Mouse (Mus musculus) cortical plate, adult 2 months (tissue): ENCODE measurements around the gene Plcb2. TPM values are rescaled to one million over a fixed set of nuclear protein-coding genes. Genes with fewer than 3 reads are reported as not detected.

Experiments
- H3K27ac ChIP-seq: fragments of 200-500 bp; 2 replicates; pipeline ENCODE4 v1.5.1; 2012; ENCODE audit warnings: low read length, control low read depth, inconsistent platforms; ENCODE audit not compliant: insufficient read depth
- H3K4me1 ChIP-seq: fragments of 200-500 bp; 2 replicates; pipeline ENCODE4 v1.6.1; 2011; ENCODE audit warnings: low read length; ENCODE audit not compliant: control insufficient read depth, insufficient read depth
- H3K4me3 ChIP-seq: fragments of 200-500 bp; 2 replicates; pipeline ENCODE4 v1.5.1; 2011; ENCODE audit warnings: mild to moderate bottlenecking, low read length, control low read depth; ENCODE audit not compliant: insufficient read depth
- CTCF ChIP-seq: fragments of 200-500 bp; IDR thresholded peaks from 2 replicates; pipeline ENCODE4 v1.5.1; 2011; ENCODE audit warnings: mild to moderate bottlenecking, control low read depth, low read length; ENCODE audit not compliant: insufficient read depth; ENCODE audit errors: extremely low read depth
- POLR2A ChIP-seq: fragments of 200-500 bp; IDR thresholded peaks from 2 replicates; pipeline ENCODE4 v1.6.1; 2011; ENCODE audit warnings: mild to moderate bottlenecking, low read length, control low read depth; ENCODE audit not compliant: insufficient read depth; ENCODE audit errors: extremely low read depth
- polyA plus RNA-seq: library from polyadenylated mRNA; depleted of rRNA; stranded (reverse); fragments of >200 nt; gene quantifications from 2 replicates; pipeline ENCODE4 v1.2.3, GENCODE M21; 2012

Plcb2 gene
- polyA plus RNA-seq, 1 experiment = 2.9 TPM

DNA sequence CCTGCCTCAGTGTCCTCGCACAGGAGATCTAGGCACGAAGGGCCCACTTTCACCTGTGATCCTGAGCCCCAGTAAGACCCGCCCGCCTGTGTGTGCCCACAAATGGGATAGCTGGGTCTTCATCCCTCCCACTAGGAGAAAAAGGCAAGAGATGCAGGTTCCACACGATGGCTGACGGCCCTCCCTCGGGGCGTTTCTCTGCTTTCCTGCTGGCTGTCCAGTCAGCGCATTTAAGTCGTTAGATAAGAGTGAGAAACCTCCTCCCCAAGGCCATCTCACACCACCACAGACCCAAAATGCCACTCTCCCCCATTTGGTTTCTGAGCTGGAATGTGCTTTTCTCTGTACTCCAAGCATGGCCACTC lies 34.5 kb upstream of the Plcb2 start:
- Histone ChIP-seq H3K4me3 (peak overlapping the region; percentile 26; the same call in 1 of the 2 replicates), H3K4me1 (peaks cover 8% of the 10 kb centered on the region), H3K27ac (peak overlapping the region; percentile 96)
- no peak for TF ChIP-seq POLR2A
- no peak for TF ChIP-seq CTCF

DNA sequence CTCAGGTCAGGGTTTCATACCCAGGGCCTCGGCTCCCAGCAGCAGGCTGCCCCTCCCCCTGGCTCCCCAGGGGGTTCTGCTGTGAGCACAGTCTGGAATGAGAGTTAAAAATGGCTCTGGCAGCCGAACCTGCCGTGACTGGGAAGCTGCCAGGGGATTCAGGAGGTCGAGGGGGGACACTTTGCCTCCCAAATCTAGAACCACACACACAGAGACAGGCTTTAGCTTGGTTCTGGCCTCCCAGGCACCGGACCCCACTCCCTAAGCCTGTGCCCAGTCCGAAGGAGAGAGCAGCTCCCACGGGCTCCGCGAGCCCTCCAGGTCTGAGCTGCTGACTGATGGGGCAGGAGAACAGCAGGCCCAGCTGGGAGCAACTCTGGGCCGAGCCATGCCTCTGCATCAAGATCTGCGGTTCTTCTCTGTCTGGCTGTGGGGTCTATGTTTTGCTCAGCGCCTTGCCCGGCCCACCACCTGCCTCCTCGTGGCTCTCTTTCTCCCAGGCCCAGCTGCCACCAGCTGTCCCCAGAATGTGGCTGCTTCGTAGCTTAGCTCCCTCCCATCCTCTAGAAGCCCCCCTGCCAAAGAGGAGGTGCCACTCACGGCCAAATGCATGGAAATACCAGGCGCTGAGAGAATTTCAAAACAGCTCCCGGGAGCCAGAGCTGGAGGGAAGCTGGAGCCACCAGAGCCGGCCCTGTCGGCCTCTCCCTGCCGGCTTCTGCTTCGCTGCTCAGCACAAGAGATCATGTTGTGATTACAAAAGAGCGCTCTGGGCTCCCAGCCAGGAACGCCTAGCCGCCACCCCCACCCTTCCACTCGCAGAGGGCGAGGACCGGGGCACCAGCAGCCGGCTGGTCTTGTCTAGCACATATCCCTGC lies 33.9 kb upstream of the Plcb2 start, which contains the start of gene Ccdc9b:
Gene Ccdc9b, minus strand, starts transcription at position 756 of the 878 bp plus-strand sequence.
- TF ChIP-seq CTCF (no peak), POLR2A (no peak)
- peak within 1 kb of the TSS; percentile 26 for H3K4me3 ChIP-seq

GRCm38 (mm10) chr2:118761358-118761757 lies 33.1 kb upstream of the Plcb2 start:
- TF ChIP-seq POLR2A = no peak
- TF ChIP-seq CTCF = no peak
- peaks cover 8% of the 10 kb centered on the region for H3K4me1 ChIP-seq
- peak overlapping the region; percentile 96 for H3K27ac ChIP-seq
- peak overlapping the region; percentile 26; the same call in 1 of the 2 replicates for H3K4me3 ChIP-seq

More for the DNA sequence above, 33.9 kb upstream of the Plcb2 start, which contains the start of gene Ccdc9b:
- peak within 1 kb of the TSS; percentile 96 for H3K27ac ChIP-seq
- peaks cover 8% of the 10 kb centered on the region for H3K4me1 ChIP-seq

GRCm38 (mm10) chr2:118760311-118761025 lies 32.2 kb upstream of the Plcb2 start:
- Histone ChIP-seq H3K27ac (no peak overlapping the region), H3K4me1 (peaks cover 8% of the 10 kb centered on the region), H3K4me3 (no peak overlapping the region)
- TF ChIP-seq CTCF (no peak), POLR2A (no peak)

GRCm38 (mm10) chr2:118759828-118760227 lies 31.6 kb upstream of the Plcb2 start:
- Histone ChIP-seq H3K27ac (no peak overlapping the region), H3K4me1 (peaks cover 8% of the 10 kb centered on the region), H3K4me3 (no peak overlapping the region)
- no peak for TF ChIP-seq POLR2A
- TF ChIP-seq CTCF = peak; percentile 44; the same call in 1 of the 2 replicates

DNA sequence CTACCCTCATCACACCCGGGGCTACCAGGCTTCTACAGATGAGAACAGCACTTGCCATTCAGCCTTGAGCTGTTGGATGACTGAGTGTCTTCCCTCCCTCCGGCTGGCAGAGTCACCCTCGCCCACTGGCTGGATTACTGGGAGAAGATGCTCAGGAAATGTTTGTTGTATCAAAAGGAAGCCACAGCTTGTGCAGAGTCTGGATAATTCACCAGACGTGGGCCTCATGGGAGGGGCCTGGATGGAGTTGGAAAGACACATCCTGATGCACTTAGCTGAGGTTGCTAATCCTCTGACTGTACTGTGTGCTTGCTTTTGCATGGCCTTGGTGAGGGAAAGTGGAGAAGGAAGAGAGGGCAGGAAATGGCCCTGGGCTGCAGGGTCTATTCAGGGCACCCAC lies 27.9 kb upstream of the Plcb2 start:
- Histone ChIP-seq H3K4me1 (no peaks in the 10 kb centered on the region), H3K4me3 (no peak overlapping the region), H3K27ac (no peak overlapping the region)
- TF ChIP-seq POLR2A = no peak
- TF ChIP-seq CTCF = no peak

- Histone ChIP-seq H3K4me3 (no peak overlapping the region), H3K4me1 (no peaks in the 10 kb centered on the region), H3K27ac (no peak overlapping the region)
- TF ChIP-seq CTCF = no peak
- TF ChIP-seq POLR2A = no peak
Observed at GRCm38 (mm10) chr2:118755407-118755806, 27.2 kb upstream of the Plcb2 start.

- Histone ChIP-seq H3K4me3 (no peak overlapping the region), H3K27ac (no peak overlapping the region), H3K4me1 (peaks cover 1% of the 10 kb centered on the region; the same call in 1 of the 2 replicates)
- no peak for TF ChIP-seq POLR2A
- no peak for TF ChIP-seq CTCF
Observed at GRCm38 (mm10) chr2:118754143-118754542, 25.9 kb upstream of the Plcb2 start.

DNA sequence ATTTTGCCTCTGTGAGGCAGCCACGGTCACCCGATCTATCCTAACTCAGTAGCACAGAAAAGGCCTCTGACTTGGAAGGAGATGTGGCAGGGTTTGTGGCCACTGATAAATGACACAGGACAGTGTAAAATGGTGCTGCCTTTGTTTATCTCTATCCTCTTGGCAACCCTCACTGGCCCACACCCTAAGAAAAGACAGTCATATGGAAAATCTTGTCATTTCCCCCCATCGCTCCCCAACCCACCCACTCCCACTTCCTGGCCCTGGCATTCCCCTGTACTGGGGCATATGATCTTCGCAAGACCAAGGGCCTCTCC lies 24.5 kb upstream of the Plcb2 start:
- TF ChIP-seq CTCF (no peak), POLR2A (no peak)
- no peak overlapping the region for H3K27ac ChIP-seq

More for the DNA sequence above, 24.5 kb upstream of the Plcb2 start:
- Histone ChIP-seq H3K4me1 (peaks cover 5% of the 10 kb centered on the region), H3K4me3 (no peak overlapping the region)
